Mouse (Mus musculus) G1E (cell line): ENCODE results near the gene Edc4. TPM values are rescaled to one million over a fixed set of nuclear protein-coding genes. Genes with fewer than 3 reads are reported as not detected.

Experiments used
- ATAC-seq: 2 replicates; pipeline ENCODE4 v1.8.0; 2016; ENCODE audit warnings: mild to moderate bottlenecking; ENCODE audit not compliant: insufficient number of reproducible peaks, poor library complexity, low FRiP score, severe bottlenecking; ENCODE audit errors: extremely low read depth
- DNase-seq: peaks from one replicate; pipeline ENCODE4 v3.0.0; 2012; ENCODE audit warnings: low spot score
- H3K27me3 ChIP-seq: 2 replicates; pipeline ENCODE4 v1.6.1; 2012; ENCODE audit warnings: mild to moderate bottlenecking, low read length, inconsistent platforms; ENCODE audit not compliant: insufficient read depth
- H3K36me3 ChIP-seq: replicated peaks from 2 replicates; pipeline ENCODE3; 2012; ENCODE audit warnings: mild to moderate bottlenecking, inconsistent platforms
- H3K4me1 ChIP-seq: 2 replicates; pipeline ENCODE4 v1.6.1; 2012; ENCODE audit warnings: low read depth, low read length, inconsistent platforms, mixed read lengths; ENCODE audit not compliant: insufficient read depth
- H3K4me3 ChIP-seq: 2 replicates; pipeline ENCODE4 v1.5.1; 2012; ENCODE audit warnings: low read depth, mild to moderate bottlenecking, inconsistent platforms, low read length, moderate library complexity, mixed read lengths
- H3K9me3 ChIP-seq: replicated peaks from 2 replicates; pipeline ENCODE4 v1.6.1; 2012; ENCODE audit warnings: inconsistent platforms
- CTCF ChIP-seq: IDR thresholded peaks from 2 replicates; pipeline ENCODE4 v1.5.1; 2012; ENCODE audit warnings: low read depth, low read length, inconsistent platforms, mixed read lengths
- GATA1 ChIP-seq: IDR thresholded peaks from 2 replicates; pipeline ENCODE4 v1.6.1; 2012; ENCODE audit warnings: borderline replicate concordance, low read length, inconsistent platforms, mixed read lengths
- GATA2 ChIP-seq: IDR thresholded peaks from 2 replicates; pipeline ENCODE4 v1.6.1; 2012; ENCODE audit warnings: low read depth, low read length, inconsistent platforms, borderline replicate concordance
- POLR2AphosphoS5 ChIP-seq: IDR thresholded peaks from 2 replicates; pipeline ENCODE4 v1.6.1; 2012; ENCODE audit warnings: low read depth, low read length, inconsistent platforms; ENCODE audit not compliant: insufficient replicate concordance
- TAL1 ChIP-seq: conservative IDR thresholded peaks from 2 replicates; pipeline ENCODE4 v1.6.1; 2012; ENCODE audit warnings: low read depth, low read length, inconsistent platforms, mixed read lengths
- polyA plus RNA-seq: library from polyadenylated mRNA; stranded (reverse); fragments of >175 nt; gene quantifications from 2 replicates; pipeline ENCODE4 v1.2.3, GENCODE M21; 2012
- total RNA-seq, 2 experiments: library from RNA; stranded (forward) in 1 of 2; stranded (reverse) in 1 of 2; fragments of 200-1000 nt in 1 of 2; fragments of >200 nt in 1 of 2; fragmentation: Nextera tagmentation in 1 of 2; gene quantifications; 2 replicates each; pipeline ENCODE4 v1.2.3; 2014 to 2017

Gene Edc4
- total and polyA plus RNA-seq, 3 experiments: 29.7 to 53.4 (median 39.7) TPM

DNA sequence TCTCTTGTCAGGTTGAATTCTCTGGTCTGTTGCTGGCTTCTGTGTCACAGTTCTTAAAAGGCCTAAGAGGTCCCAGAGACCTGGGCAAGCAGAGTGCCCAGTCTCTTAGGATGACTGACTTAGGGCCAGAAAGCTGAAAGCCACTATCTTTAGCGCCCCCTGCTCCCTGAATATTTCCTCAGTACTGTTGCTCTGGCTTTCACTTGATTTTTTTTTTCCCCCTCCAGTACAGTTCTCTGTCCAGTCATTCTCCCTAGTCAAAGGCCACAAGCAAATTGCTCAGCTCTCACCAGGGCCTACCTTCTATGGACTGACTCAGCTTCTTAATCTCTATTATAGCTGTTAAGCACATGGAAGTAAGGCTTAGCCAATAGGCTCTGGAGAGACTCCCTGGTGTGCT, 18.7 kb upstream of the Edc4 start:
- Histone ChIP-seq H3K27me3 (no peaks in the 10 kb centered on the region), H3K9me3 (no peaks in the 10 kb centered on the region), H3K4me1 (peaks cover 79% of the 10 kb centered on the region), H3K36me3 (peaks cover 63% of the 10 kb centered on the region), H3K4me3 (peak overlapping the region; percentile 95; the same call in 1 of the 2 replicates)
- no peak for ATAC-seq
- TF ChIP-seq POLR2AphosphoS5: no peak
- TF ChIP-seq GATA1: no peak
- no peak for TF ChIP-seq CTCF
- no peak for TF ChIP-seq TAL1
- DNase-seq: peak; percentile 20

DNA sequence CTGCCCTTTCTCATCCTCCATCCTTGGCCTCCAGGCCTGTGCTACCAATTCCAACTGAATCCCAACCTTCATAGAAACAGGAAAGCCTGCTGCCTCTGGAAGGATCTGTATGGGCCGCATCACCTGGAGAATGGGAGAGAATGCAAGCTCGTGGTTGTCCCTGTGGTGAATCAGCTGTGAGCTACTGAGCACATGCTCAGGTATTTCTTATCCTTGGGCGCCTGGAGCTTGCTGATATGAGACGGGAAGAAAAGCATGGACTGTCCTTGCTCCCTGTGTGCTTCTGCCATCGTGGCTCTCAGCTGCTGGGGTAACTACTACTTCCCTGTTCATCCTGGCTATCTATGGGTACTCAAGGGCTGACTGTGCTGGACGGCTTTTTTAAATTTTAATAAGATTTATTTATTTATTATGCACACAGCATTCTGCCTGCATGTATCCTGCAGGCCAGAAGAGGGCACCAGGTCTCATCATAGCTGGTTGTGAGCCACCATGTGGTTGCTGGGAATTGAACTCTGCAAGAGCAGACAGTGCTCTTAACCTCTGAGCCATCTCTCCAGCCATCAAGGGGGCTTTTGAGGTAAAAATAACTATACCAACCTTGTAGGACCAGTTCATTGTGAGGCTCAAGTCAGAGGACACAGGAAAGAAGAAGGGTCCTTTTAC, 14.2 kb upstream of the Edc4 start:
- Histone ChIP-seq H3K27me3 (no peaks in the 10 kb centered on the region), H3K9me3 (no peaks in the 10 kb centered on the region), H3K4me3 (no peak overlapping the region), H3K36me3 (peaks cover 90% of the 10 kb centered on the region), H3K4me1 (peaks cover 78% of the 10 kb centered on the region)
- TF ChIP-seq CTCF (0 out of 2 replicates have a peak, but pooled peaks have one; percentile 6), TAL1 (no peak), GATA1 (no peak)
- ATAC-seq (no peak), DNase-seq (no peak)

GRCm38 (mm10) chr8:105874301-105874700, 6.4 kb upstream of the Edc4 start:
- Histone ChIP-seq H3K9me3 (no peaks in the 10 kb centered on the region), H3K36me3 (peaks cover 94% of the 10 kb centered on the region), H3K4me1 (peaks cover 23% of the 10 kb centered on the region), H3K4me3 (no peak overlapping the region), H3K27me3 (no peaks in the 10 kb centered on the region)
- ATAC-seq (no peak), DNase-seq (no peak)
- TF ChIP-seq GATA2 (no peak), TAL1 (no peak), CTCF (no peak), GATA1 (no peak), POLR2AphosphoS5 (no peak)

DNA sequence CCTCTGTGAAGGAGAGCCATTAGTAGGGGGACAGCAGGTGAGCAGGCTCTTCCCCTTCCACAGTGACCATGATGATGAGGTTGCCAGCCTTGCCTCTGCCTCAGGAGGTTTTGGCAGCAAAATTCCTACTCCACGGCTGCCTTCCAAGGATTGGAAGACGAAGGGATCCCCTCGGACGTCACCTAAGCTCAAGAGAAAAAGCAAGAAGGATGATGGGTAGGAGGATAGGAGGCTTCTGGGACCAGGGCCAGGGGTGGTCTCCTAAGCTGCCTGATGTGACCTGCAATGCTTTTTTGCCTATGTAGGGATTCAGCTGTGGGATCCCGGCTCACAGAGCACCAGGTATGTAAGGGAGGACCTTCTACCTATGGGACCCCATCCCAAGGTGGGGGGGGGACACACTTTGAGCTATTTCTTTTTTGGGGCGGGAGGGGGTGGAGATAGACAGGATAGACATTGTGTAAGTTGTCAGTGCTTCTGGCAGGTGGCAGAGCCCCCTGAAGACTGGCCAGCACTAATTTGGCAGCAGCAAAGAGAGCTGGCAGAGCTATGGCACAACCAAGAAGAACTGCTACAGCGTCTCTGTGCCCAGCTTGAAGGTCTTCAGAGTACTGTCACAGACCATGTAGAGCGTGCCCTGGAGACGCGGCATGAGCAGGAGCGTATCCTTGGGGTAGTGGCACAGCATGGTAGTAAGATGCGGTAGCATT, 9.2 kb downstream of the Edc4 start:
- no peak for TF ChIP-seq TAL1
- TF ChIP-seq GATA1: no peak
- TF ChIP-seq CTCF: no peak
- TF ChIP-seq GATA2: no peak
- no peak for TF ChIP-seq POLR2AphosphoS5
- H3K36me3 ChIP-seq: peaks cover 99% of the 10 kb centered on the region
- no peaks in the 10 kb centered on the region for H3K9me3 ChIP-seq
- ATAC-seq (no peak), DNase-seq (no peak)
- H3K4me1 ChIP-seq: peaks cover 3% of the 10 kb centered on the region
- H3K27me3 ChIP-seq: no peaks in the 10 kb centered on the region
- H3K4me3 ChIP-seq: no peak overlapping the region

DNA sequence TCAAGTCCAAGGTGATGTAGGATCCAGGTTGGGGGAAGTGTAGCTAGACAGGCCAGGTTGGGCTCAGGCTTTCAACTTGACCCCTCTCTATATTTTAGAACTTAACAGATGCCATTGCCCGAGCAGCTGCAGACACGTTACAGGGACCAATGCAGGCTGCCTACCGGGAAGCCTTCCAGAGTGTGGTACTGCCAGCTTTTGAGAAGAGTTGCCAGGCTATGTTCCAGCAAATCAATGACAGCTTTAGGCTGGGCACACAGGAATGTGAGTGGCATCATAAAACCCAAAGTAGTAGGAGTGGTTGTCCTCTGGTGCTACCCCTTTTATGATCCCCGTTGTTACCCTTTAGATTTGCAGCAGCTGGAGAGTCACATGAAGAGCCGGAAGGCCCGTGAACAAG, 10.2 kb downstream of the Edc4 start:
- Histone ChIP-seq H3K36me3 (peaks cover 99% of the 10 kb centered on the region), H3K4me3 (no peak overlapping the region), H3K9me3 (no peaks in the 10 kb centered on the region), H3K4me1 (peaks cover 3% of the 10 kb centered on the region), H3K27me3 (no peaks in the 10 kb centered on the region)
- TF ChIP-seq POLR2AphosphoS5: no peak
- no peak for TF ChIP-seq TAL1
- TF ChIP-seq CTCF: no peak
- no peak for TF ChIP-seq GATA1
- TF ChIP-seq GATA2: no peak
- DNase-seq (no peak), ATAC-seq (no peak)

DNA sequence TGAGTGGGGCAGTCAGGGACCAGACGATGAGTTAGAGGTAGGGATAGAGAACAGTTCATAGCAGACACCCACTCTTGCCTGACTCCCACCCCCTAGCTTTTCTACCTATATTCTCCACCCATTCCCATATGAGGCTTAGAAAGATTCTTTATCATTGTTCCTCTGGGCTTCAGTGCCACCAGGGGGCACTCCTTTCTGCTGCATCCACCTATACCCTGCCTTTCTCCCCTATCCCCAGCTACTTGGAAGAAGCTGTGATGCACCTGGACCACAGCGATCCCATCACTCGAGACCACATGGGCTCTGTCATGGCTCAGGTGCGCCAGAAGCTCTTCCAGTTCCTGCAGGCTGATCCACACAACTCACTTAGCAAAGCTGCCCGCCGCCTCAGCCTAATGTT, 11.8 kb downstream of the Edc4 start:
- DNase-seq (peak; percentile 17), ATAC-seq (no peak)
- H3K4me1 ChIP-seq: peaks cover 3% of the 10 kb centered on the region
- TF ChIP-seq POLR2AphosphoS5: no peak
- TF ChIP-seq TAL1: no peak
- no peak for TF ChIP-seq CTCF
- TF ChIP-seq GATA2: no peak
- no peak for TF ChIP-seq GATA1
- H3K9me3 ChIP-seq: no peaks in the 10 kb centered on the region
- no peak overlapping the region for H3K4me3 ChIP-seq
- H3K36me3 ChIP-seq: peaks cover 90% of the 10 kb centered on the region
- H3K27me3 ChIP-seq: no peaks in the 10 kb centered on the region

GRCm38 (mm10) chr8:105893339-105893738, 12.7 kb downstream of the Edc4 start, which contains the start of gene Nrn1l:
TSS of gene Nrn1l (plus strand) at chr8:105893567.
- TF ChIP-seq CTCF (no peak), TAL1 (no peak), GATA1 (no peak), GATA2 (no peak), POLR2AphosphoS5 (no peak)
- Histone ChIP-seq H3K9me3 (no peaks in the 10 kb centered on the region), H3K4me1 (peaks cover 3% of the 10 kb centered on the region), H3K4me3 (no peak within 1 kb of the TSS), H3K36me3 (peaks cover 80% of the 10 kb centered on the region), H3K27me3 (no peaks in the 10 kb centered on the region)
- ATAC-seq (no peak), DNase-seq (peak; percentile 29)
